Mouse (Mus musculus) adrenal gland, postnatal 10 days (tissue): ENCODE measurements around the gene B3galt6. TPM values are rescaled to one million over a fixed set of nuclear protein-coding genes. Genes with fewer than 3 reads are reported as not detected.
A peak's percentile ranks its signal among the peaks of the same experiment; 100 is the strongest.

ENCODE experiments used
- DNase-seq: peaks from one replicate; pipeline ENCODE4 v3.0.0; 2021; ENCODE audit warnings: mixed read lengths
- total RNA-seq, 2 experiments: library from RNA; stranded (reverse); gene quantifications; 2 replicates each; pipeline ENCODE4 v1.2.3; 2021

B3galt6 gene
- total RNA-seq, 2 experiments from 2014 or later, result 5.7 to 6.1 TPM

DNA sequence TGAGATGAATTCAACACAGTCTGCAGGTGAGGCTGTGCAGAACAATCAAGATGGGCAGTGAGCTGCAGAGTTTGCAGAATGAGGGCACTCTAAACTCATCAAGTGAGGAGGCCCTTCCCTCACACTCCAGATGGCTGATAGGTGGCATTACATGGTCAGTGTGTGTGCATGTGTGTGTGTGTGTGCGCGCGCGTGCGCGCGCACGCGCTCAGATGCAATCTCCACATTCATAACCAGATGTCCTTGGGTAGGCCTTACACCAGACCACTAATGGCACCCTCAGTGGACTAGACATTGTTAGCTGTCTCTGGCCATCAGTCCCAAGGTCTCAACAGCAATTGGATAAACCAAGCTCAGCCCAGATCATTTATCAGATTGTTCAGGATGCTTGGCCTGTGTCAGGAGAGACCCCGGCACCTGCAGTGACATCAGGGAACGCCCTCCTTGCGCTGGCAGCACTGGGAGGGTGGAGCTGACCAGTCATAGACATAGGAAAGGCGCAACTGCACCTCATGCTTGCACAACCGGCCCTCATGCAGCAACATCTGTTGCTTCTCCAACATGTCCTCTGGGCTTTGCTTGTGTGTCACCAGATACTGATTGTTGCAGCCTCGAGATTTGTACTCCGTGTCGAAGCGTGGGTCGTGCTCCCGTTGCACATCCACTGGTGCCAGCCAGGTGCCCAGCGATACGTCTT lies 1.1 kb downstream of the B3galt6 start:
- DNase-seq, result no peak

DNA sequence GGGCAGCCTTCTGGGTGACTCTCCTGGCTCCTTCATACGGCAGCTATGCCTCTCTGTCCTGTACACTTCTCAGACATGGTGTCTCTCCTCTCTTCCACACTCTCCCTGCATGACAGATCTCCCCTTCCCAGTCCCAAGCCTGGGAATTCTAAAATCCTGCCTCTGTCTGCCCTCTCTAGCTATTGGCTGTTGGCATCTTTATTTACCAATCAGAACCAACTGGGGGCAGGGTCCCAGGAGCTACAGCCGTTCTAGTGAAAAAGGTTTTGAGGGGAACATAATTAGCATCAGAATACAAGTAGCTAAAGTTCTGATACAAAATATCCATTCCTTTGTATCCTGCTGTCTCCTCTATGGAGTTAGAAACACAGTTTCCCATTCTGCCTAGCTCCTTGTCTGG lies 8.7 kb downstream of the B3galt6 start:
- DNase-seq, result no peak

DNA sequence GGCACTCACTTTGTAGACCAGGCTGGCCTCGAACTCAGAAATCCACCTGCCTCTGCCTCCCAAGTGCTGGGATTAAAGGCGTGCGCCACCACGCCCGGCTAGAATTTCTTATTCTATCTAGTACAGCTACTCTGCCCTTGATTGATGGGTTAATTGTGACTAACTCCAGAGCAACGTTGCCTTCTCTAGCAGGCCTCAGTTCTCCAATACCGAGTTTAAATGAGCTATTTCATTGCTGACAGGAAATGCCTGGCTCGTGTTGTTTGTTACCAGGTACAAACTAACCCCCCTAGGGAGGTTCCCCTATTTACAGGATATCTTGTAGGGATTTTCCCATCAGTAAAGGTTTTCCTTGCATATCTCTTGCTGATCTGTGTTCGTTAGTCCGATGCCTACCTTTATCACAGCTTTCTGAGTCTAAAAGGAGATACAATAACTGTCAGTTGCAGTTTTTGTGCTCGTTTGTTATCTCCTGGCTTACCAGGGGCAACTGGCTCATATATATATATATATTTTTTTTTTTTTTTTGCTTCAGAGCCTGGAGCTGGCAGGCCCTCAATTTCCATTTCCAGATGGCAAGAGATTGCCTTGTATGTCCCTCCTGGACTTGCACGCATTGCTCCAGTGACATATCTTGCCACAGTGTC lies 10.9 kb downstream of the B3galt6 start:
- DNase-seq, result no peak

DNA sequence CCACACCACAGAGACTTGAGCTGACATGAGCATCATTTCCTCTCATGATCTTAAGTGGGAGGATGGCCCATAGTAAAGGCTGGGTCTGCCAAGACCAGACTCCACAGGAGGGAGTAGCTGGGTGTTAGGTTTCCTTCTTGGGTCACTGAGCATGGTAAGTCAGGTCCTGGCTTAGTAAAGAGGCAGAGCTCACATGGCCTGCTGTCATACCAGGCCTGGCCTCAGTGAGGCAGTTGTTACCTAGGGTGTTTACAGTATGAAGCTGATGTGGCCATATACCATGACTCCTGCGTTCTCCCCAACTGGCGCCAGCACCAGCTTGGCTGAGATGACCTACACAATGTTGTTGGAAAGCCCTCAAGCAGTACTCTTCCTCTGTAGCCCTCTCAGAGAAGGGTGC lies 19.2 kb downstream of the B3galt6 start:
- DNase-seq, result no peak

DNA sequence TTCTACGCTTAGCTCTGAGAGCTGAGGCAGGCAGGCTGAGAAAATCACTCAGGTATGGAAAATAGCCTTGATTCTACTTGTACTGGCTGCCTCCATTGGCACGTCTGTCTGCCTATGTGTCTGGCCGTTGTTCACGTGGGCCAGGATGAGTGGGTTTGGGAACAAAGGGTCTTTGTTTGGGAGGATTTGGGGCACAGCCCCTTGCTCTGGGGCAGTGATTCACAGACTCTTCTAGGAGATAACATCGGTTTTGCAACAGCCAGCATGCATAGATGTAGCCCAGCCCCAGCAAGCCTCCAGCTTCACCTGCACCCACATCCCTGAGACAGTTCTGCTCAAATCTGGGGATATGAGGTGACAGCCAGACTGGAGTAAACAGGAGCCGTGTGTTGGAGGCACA lies 19.8 kb downstream of the B3galt6 start:
- no peak for DNase-seq

DNA sequence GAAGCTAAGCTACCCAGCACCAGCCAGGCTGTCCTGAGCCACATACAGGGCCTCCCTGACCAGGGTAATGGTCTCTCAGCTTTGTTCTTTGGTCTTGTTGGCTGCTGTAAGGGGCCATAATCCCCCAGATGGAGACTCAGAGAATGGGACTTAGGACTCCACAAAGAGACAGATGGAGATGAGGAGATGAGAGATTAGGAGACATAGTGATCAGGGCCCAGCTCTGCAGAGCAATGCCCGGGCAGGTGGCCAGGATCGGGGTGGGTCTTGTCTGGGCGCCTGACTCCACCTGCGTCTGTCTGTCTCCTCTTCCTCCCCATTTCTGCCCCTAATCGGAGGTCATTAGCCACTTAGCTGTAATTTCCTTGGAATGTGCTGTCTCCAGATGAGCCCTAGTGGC lies 22.2 kb downstream of the B3galt6 start:
- DNase-seq, result no peak

DNA sequence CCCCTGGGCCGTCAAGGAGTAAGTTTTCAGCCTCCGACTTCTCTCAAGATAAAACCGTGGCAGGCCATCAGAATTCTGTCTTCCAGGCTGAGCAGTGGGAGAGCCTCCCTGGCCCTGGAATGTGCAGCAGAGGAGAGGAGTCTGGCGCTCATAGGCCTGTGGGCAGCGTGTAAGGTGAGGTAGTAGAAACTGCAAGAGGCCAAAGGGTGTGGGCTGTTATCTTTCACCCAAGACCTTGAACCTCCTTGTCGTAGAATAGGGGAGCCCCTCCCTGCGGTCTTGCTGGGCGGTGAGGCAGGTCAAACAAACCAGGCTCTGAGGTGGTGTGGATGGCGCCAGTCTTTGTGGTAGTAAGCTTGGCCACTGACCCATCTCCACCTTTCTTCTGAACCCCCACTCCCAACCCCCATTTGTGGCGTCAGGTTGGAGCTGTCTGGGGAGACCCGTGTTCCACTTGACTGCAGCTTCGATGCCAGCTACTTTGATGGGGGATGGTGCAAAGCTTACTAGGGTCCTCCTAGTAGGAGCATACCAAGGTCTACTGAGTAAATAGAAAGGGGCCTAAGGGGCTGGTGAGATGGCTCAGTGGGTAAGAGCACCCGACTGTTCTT lies 23.3 kb downstream of the B3galt6 start:
- DNase-seq, result no peak

DNA sequence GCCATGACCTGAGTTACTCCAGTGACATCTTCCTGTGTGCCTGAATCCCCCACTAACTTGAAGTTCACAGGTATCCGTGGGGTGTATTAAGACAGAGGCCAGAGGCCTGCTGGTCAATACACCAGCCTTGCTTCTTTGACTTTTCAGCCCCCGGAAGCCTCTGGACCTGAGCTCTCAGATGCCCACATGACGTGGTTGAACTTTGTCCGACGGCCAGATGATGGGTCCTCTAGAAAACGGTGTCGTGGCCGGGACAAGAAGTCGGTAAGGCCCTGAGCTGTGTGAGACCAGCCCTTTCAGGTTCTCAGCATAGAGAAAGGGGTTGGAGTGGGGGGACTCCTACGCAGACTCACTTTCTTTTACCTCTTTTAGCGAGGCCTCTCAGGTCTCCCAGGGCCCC lies 28.1 kb downstream of the B3galt6 start:
- DNase-seq, result no peak

DNA sequence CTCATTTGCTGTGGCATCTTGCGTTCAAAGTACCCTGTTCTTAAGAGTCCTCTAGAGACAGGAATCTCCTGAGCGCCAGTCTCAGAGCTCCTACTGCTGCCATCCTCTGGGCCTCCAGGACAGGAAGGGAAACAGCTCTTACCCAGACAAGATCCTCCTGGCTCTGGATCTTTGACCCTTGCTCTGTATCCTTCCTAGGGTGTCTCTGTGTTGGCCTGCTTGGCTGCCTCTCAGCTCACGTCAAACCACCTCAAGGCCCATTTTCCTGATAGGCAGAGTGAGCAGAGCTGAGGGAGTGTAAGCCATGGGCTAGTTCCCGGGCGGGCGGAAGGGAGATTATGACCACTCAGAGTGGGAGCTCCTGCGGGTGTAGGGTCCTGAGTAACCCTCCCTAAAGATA lies 29.3 kb downstream of the B3galt6 start:
- DNase-seq, result peak; percentile 30

DNA sequence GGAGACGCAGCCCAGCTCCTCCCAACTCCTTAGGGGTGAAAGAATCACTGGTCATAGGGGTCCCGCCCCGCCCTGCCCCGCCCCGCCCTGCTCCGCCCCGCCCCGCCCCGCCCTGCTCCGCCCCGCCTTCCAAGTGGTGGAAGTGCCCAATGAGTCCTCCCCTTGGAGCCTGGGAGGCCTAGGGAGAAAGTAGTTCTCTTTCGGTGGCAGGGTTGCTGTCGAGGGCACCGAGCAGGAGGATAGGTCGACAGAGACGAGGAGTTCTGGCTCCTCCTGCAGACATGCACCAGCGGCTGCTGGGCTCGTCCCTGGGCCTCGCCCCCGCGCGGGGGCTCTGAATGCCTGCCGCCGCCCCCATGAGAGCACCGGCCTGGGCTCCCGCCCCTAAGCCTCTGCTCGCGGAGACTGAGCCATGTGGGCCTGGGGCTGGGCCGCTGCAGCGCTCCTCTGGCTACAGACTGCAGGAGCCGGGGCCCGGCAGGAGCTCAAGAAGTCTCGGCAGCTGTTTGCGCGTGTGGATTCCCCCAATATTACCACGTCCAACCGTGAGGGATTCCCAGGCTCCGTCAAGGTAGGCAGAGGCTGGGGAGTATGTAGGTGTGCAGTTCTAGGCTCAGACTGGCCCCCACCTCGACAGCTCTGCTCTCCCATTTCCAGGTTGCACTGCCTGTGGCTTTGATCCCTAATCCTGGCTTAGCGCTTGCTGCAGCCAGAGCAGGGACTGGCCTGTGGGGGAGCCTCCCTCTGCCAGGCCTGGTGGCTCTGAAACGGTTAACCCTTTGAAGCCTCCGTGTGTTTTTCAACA lies 30.1 kb downstream of the B3galt6 start, which contains the start of gene C1qtnf12:
TSS of gene C1qtnf12 (plus strand) at position 152 of the 805 bp plus-strand sequence.
- DNase-seq, result peak; percentile 81

DNA sequence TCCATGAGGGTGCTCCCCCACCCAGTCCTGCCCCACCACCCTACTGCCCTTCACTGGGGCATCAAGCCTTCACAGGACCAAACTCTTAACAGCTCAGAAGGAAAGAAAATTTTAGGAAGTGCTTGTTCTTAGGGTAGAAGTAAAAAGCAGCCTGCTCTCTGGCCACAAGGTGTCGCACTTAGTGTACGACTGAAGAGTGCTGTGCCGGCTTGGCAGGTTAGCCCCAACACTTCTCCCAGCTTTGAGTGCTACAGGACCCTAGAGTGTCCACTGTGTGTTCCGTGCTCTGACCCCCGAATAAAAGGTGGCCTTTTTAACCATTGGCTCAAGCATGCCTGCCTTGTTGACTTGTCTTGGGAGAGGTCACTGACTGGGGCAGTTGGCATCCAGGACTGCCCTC lies 33.2 kb downstream of the B3galt6 start:
- DNase-seq, result peak; percentile 84

DNA sequence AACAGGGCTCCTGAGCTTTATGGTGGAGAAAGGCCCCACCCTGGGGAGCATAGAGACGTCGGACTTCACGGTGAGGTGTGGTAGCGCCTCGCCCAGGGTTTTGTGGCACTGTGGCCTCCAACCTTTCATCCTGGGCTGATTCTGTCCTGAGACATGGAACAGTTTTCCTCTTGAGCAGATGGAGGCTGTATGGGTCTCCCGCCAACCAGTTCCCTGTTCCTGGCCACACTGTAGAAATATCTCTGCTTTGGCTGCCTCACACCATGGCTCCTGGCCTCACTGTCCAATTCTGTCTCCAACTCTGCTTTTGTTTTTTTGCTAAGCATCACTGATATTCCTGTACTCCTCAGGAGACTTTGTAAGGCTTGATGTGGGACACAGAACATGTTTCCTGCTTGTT lies 37.0 kb downstream of the B3galt6 start:
- no peak for DNase-seq

DNA sequence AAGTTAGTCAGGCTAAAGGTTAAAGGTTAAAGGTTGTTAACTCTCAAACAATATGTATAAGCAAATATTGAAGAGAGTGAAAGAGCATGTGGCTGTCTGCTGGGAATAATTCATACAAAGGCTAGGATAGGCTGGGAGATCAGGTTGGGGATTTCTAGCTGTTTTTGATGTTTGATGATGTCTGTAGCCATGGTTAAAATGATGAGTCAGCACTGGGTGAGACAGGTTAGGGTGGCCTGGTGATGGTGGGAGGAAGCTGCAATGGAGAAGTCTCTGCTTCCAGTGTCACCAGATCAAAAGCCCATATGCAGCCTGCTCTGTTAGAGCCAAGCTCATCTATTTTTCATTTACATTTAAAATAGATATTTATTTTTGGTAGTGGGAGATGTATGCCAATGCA lies 45.4 kb downstream of the B3galt6 start:
- no peak for DNase-seq

DNA sequence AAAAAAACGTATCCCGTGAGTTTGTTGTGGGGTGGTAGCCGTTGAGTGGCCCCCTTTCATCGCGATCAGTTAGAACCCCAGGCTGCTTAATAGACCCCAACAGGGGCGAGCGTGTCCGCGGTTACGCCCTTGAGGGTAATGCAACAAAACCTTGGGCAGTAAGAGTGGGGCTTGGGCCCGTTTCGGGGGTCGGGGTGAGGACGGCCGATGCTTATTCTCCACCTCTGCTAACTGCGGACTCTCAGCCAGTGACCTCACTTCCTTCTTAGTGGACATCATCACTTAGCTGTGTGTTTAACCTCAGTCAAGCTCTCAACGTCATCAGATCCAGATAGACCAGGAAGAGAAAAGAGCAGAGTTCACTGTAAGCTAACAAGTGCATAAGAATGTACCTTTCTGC lies 48.2 kb downstream of the B3galt6 start:
- DNase-seq, result peak; percentile 27

DNA sequence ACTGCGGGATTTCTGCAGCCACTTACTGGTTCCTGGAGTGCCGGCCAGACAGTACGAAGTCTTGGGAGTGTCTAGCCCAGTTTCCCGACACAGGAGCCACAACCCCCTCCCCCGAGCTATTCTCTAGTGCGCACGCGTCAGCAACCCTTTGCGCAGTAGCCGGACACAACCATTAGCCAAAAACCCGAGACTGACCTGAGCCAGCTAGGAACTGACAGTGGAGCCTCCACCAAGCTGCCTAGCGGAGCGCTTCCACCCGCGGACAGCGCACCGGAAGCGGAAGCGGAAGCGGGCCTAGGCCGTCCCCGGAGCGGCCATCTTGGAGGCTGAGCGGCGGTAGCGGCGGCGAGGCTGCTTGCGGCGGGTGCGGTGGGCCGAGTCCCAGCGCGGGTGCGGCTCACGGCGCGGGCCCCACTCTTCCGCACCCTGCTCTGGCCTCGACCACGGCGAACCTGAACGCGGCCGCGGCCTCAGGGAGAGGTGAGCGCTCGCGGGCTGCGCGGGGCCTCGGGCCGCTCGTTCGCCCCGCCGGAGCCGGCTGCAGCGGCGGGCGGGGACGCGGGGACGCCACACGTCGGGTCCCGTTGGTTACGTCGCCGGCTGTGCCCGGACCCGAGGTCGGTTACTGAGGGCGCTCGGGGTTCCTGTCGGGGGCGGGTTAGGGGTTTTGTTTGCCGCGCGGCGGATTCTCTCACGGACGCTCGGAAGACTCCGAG lies 48.8 kb downstream of the B3galt6 start, which contains the start of gene Ube2j2:
TSS of gene Ube2j2 (plus strand) at position 298 of the 716 bp plus-strand sequence.
- DNase-seq, result peak; percentile 98

DNA sequence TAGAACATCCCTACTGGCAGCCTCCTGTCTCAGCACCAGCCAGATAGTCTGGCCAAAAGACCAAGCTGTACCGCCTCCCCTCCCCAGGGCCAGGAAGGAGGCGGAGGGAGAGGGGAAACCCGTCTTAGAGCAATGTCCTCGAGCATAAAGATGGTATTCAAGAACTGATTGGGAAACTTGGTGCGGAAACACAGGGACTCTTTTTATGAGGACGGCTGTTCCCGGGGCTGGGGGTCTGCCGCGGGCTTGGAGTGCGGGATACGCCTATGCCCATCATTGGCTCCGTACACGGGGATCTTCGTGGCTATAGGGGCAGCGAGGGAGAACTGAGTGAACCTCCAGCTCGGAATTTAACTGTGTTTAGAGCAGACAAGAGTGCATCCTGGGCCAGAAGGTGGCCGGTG lies 49.4 kb downstream of the B3galt6 start:
- DNase-seq, result peak; percentile 43

Other genes starting within 250 kb of the B3galt6 start
- gene Atad3a, start 231.6 kb downstream of the B3galt6 start, total RNA-seq, result 100 to 1,000 TPM; 118 to 141 TPM
- 1 to 10 TPM; 6.6 to 7.9 TPM for gene Vwa1, start 218.0 kb downstream of the B3galt6 start, total RNA-seq
- gene Tmem88b, start 206.8 kb downstream of the B3galt6 start, total RNA-seq, result 1 to 10 TPM in 1 of 2 experiments, under 1 TPM in 1; 0.54 to 1.4 TPM
- not detected for gene Ankrd65, start 202.2 kb downstream of the B3galt6 start, total RNA-seq
- gene Mrpl20, start 189.8 kb downstream of the B3galt6 start, total RNA-seq, result 100 to 1,000 TPM; 149 to 168 TPM
- 100 to 1,000 TPM in 1 of 2 experiments, 10 to 100 TPM in 1; 82.7 to 124 TPM for gene Ccnl2, start 180.2 kb downstream of the B3galt6 start, total RNA-seq
- 100 to 1,000 TPM; 146 to 149 TPM for gene Aurkaip1, start 161.4 kb downstream of the B3galt6 start, total RNA-seq
- 10 to 100 TPM; 56.6 to 59.6 TPM for gene Mxra8, start 153.0 kb downstream of the B3galt6 start, total RNA-seq
- gene Dvl1, start 145.2 kb downstream of the B3galt6 start, total RNA-seq, result 10 to 100 TPM; 58.2 to 59.0 TPM
- under 1 TPM; 0.36 to 0.45 TPM for gene Tas1r3, start 129.3 kb downstream of the B3galt6 start, total RNA-seq
- 10 to 100 TPM; 17.6 to 18.4 TPM for gene Cptp, start 123.2 kb downstream of the B3galt6 start, total RNA-seq
- 10 to 100 TPM; 29.0 to 29.3 TPM for gene Ints11, start 123.1 kb downstream of the B3galt6 start, total RNA-seq
- gene Pusl1, start 100.9 kb downstream of the B3galt6 start, total RNA-seq, result 10 to 100 TPM; 27.9 to 39.0 TPM
- 10 to 100 TPM; 16.9 to 29.4 TPM for gene Acap3, start 100.8 kb downstream of the B3galt6 start, total RNA-seq
- gene Ube2j2, start 48.8 kb downstream of the B3galt6 start, total RNA-seq, result 10 to 100 TPM; 72.3 to 73.4 TPM
- 100 to 1,000 TPM; 117 to 132 TPM for gene C1qtnf12, start 30.3 kb downstream of the B3galt6 start, total RNA-seq
- 100 to 1,000 TPM; 184 to 191 TPM for gene Sdf4, start 223 bp upstream of the B3galt6 start, total RNA-seq
- 1 to 10 TPM; 1.9 TPM for gene Tnfrsf4, start 21.2 kb upstream of the B3galt6 start, total RNA-seq
- gene Tnfrsf18, start 33.5 kb upstream of the B3galt6 start, total RNA-seq, result under 1 TPM; 0.51 to 0.66 TPM
- gene Ttll10, start 66.8 kb upstream of the B3galt6 start, total RNA-seq, result under 1 TPM; 0.27 to 0.67 TPM
- gene 9430015G10Rik, start 117.3 kb upstream of the B3galt6 start, total RNA-seq, result 10 to 100 TPM; 10.6 to 13.8 TPM
- gene Rnf223, start 137.9 kb upstream of the B3galt6 start, total RNA-seq, result under 1 TPM; 0.09 to 0.15 TPM
- gene Agrn, start 204.8 kb upstream of the B3galt6 start, total RNA-seq, result 10 to 100 TPM; 59.6 to 82.4 TPM
- gene Isg15, start 208.2 kb upstream of the B3galt6 start, total RNA-seq, result 1 to 10 TPM; 1.6 to 2.2 TPM
- gene AW011738, start 210.7 kb upstream of the B3galt6 start, total RNA-seq, result 1 to 10 TPM; 2.6 to 3.5 TPM
- gene Perm1, start 223.2 kb upstream of the B3galt6 start, total RNA-seq, result 10 to 100 TPM in 1 of 2 experiments, 1 to 10 TPM in 1; 9.8 to 28.4 TPM
- 10 to 100 TPM; 13.3 to 20.3 TPM for gene Plekhn1, start 242.2 kb upstream of the B3galt6 start, total RNA-seq
- gene Noc2l, start 243.4 kb upstream of the B3galt6 start, total RNA-seq, result 10 to 100 TPM; 39.4 to 41.0 TPM